In genomic region chr6:36890296-36890695, GRCm38 (mm10) we compare ENCODE assay signal across 9 mouse cellular contexts.
DNase-seq lines count a peak whose midpoint lies in the region; ATAC-seq and TF ChIP-seq lines count a peak whose summit lies in the region.
"Had no signal": no experiment of that assay in that cellular context is flagged by ENCODE, and none has a peak within 500 bp of the region (broad histone marks: within the 10 kb centered on the region; RNA-seq: fewer than 3 reads in every experiment).

No protein-coding gene starts in this region.

- intact Hi-C loops in left cerebral cortex, postnatal 4 days (cut with DNase I): no loop called here

- no peaks in the 10 kb centered on the region for H3K36me3 ChIP-seq in midbrain, embryonic 15.5 days (replicated peaks)
- H3K36me3 ChIP-seq in thymus, adult 2 months (ENCODE audit: control insufficient read depth, insufficient read depth, low read length): no peaks in the 10 kb centered on the region
- H3K36me3 ChIP-seq: midbrain, embryonic 12.5 days had no signal

- no peak overlapping the region for H3K9ac ChIP-seq in midbrain, embryonic 15.5 days
- H3K9ac ChIP-seq: midbrain, embryonic 12.5 days had no signal

- TF ChIP-seq CTCF in thymus, adult 2 months (IDR thresholded peaks at IDR 0.05; ENCODE audit: borderline replicate concordance, control insufficient read depth, extremely low read depth, insufficient read depth, low read length, poor library complexity): no peak

- H3K4me2 ChIP-seq in midbrain, embryonic 15.5 days: no peak overlapping the region
- H3K4me2 ChIP-seq: midbrain, embryonic 12.5 days had no signal

- H3K4me1 ChIP-seq in midbrain, embryonic 15.5 days: no peaks in the 10 kb centered on the region
- H3K4me1 ChIP-seq in thymus, adult 2 months (replicated peaks; ENCODE audit: control insufficient read depth, insufficient read depth, low read length): no peaks in the 10 kb centered on the region
- H3K4me1 ChIP-seq: midbrain, embryonic 12.5 days had no signal

- peak; percentile 11 to 49 for DNase-seq in adrenal gland, adult (ENCODE audit: inconsistent age in 2 of 2, low spot score in 1 of 2)
- no peak for DNase-seq in adrenal gland, postnatal 4 days (ENCODE audit: low spot score in 2 of 2)
- peak; percentile 74 for DNase-seq in gastrocnemius, postnatal 25 days
- peak; percentile 49 to 53 for DNase-seq in kidney, adult 8-10 months
- no peak for DNase-seq in thymus, adult 2 months
- no peak for DNase-seq in cerebellum, adult 8-10 months
- DNase-seq in left cerebral cortex, postnatal 4 days: no peak

- H3K4me3 ChIP-seq in midbrain, embryonic 15.5 days: no peak overlapping the region
- no peak overlapping the region for H3K4me3 ChIP-seq in thymus, adult 2 months (ENCODE audit: control insufficient read depth, insufficient read depth, low read length)
- H3K4me3 ChIP-seq: midbrain, embryonic 12.5 days had no signal

- ATAC-seq in midbrain, embryonic 15.5 days (replicated peaks): no peak

- peak overlapping the region; percentile 32; the same call in 1 of the 2 replicates for H3K27ac ChIP-seq in midbrain, embryonic 15.5 days
- no peak overlapping the region for H3K27ac ChIP-seq in thymus, adult 2 months (ENCODE audit: control insufficient read depth, insufficient read depth, low read length)
- H3K27ac ChIP-seq: midbrain, embryonic 12.5 days had no signal

- no peak for TF ChIP-seq POLR2A in thymus, adult 2 months (IDR thresholded peaks at IDR 0.05; ENCODE audit: control insufficient read depth, extremely low read depth, insufficient read depth, low read length, poor library complexity)

- no peaks in the 10 kb centered on the region for H3K27me3 ChIP-seq in midbrain, embryonic 15.5 days (replicated peaks)
- H3K27me3 ChIP-seq in thymus, adult 2 months (ENCODE audit: control insufficient read depth, insufficient read depth, low read length): no peaks in the 10 kb centered on the region
- H3K27me3 ChIP-seq: midbrain, embryonic 12.5 days had no signal

- H3K9me3 ChIP-seq in midbrain, embryonic 15.5 days: no peaks in the 10 kb centered on the region
- H3K9me3 ChIP-seq: midbrain, embryonic 12.5 days had no signal

- 34% methylated on average over 5 of the region's 5 CpGs for WGBS in midbrain, embryonic 15.5 days
- WGBS in thymus, adult 2 months: 59% methylated on average over 5 of the region's 5 CpGs

Comparison
In these comparisons a context has a peak if more than half of its experiments do, and no peak if none do; other contexts are left out.
1. DNase-seq: peak in adrenal gland, adult (2 of 2), gastrocnemius, postnatal 25 days (single experiment) and kidney, adult 8-10 months (2 of 2); none in adrenal gland, postnatal 4 days (0 of 2), thymus, adult 2 months (single experiment), cerebellum, adult 8-10 months (single experiment) and left cerebral cortex, postnatal 4 days (single experiment).